Mouse (Mus musculus) limb, embryonic 13.5 days (tissue): ENCODE data around the gene Tmem251. TPM values are rescaled to one million over a fixed set of nuclear protein-coding genes. Genes with fewer than 3 reads are reported as not detected.
A peak's percentile ranks its signal among the peaks of the same experiment; 100 is the strongest.

Experiments
- ATAC-seq: fragments of 200-750 bp; cut with Nextera tagmentation; 2 replicates; pipeline ENCODE4 v1.8.0; 2017; ENCODE audit warnings: low read depth, moderate number of reproducible peaks, moderate TSS enrichment; ENCODE audit not compliant: low FRiP score
- H3K27ac ChIP-seq: fragments of 300-500 bp; sonication (generic); 2 replicates; pipeline ENCODE4 v1.5.1; 2015; ENCODE audit warnings: inconsistent platforms, mild to moderate bottlenecking, moderate library complexity
- H3K27me3 ChIP-seq: fragments of 300-500 bp; sonication (generic); 2 replicates; pipeline ENCODE4 v1.6.1; 2015; ENCODE audit warnings: mild to moderate bottlenecking, inconsistent platforms
- H3K36me3 ChIP-seq: fragments of 300-500 bp; sonication (generic); 2 replicates; pipeline ENCODE4 v1.6.1; 2015; ENCODE audit warnings: inconsistent platforms, mild to moderate bottlenecking, moderate library complexity
- H3K4me1 ChIP-seq: fragments of 300-500 bp; sonication (generic); 2 replicates; pipeline ENCODE4 v1.6.1; 2015; ENCODE audit warnings: inconsistent platforms
- H3K4me2 ChIP-seq: fragments of 300-500 bp; sonication (generic); replicated peaks from 2 replicates; pipeline ENCODE4 v1.6.1; 2015; ENCODE audit warnings: inconsistent platforms, mild to moderate bottlenecking, moderate library complexity
- H3K4me3 ChIP-seq: fragments of 300-500 bp; sonication (generic); 2 replicates; pipeline ENCODE4 v1.5.1; 2015; ENCODE audit warnings: moderate library complexity, mild to moderate bottlenecking, inconsistent platforms
- H3K9ac ChIP-seq: fragments of 300-500 bp; sonication (generic); 2 replicates; pipeline ENCODE4 v1.6.1; 2015; ENCODE audit warnings: mild to moderate bottlenecking, inconsistent platforms
- H3K9me3 ChIP-seq: fragments of 300-500 bp; sonication (generic); 2 replicates; pipeline ENCODE4 v1.6.1; 2016; ENCODE audit warnings: inconsistent platforms
- WGBS: fragments of 180-500 bp; shearing (Covaris S2); methylation state at CpG from one replicate; pipeline ENCODE4 v1.1.7; 2015; 5-methylcytosine and 5-hydroxymethylcytosine counted together
- polyA plus RNA-seq: library from polyadenylated mRNA; unstranded; fragments of >200 nt; fragmentation: Nextera tagmentation; extraction: Ambion mirVana; gene quantifications from 2 replicates; pipeline ENCODE4 v1.2.1, GENCODE M21; 2015

Gene Tmem251
- polyA plus RNA-seq, 1 experiment from 2014 or later: 10.2 TPM

- no peak for ATAC-seq
- H3K4me3 ChIP-seq: peak overlapping the region; percentile 68
- H3K27ac ChIP-seq: no peak overlapping the region
- no peaks in the 10 kb centered on the region for H3K27me3 ChIP-seq
- 39% methylated on average over 6 of the region's 6 CpGs for WGBS
- H3K4me1 ChIP-seq: peaks cover 56% of the 10 kb centered on the region
- H3K36me3 ChIP-seq: no peaks in the 10 kb centered on the region
- peak overlapping the region; percentile 13; the same call in 1 of the 2 replicates for H3K9ac ChIP-seq
- H3K9me3 ChIP-seq: no peaks in the 10 kb centered on the region
- H3K4me2 ChIP-seq: peak overlapping the region; percentile 92
These were observed 40.1 kb upstream of the Tmem251 start for GRCm38 (mm10) chr12:102703441-102703840.

DNA sequence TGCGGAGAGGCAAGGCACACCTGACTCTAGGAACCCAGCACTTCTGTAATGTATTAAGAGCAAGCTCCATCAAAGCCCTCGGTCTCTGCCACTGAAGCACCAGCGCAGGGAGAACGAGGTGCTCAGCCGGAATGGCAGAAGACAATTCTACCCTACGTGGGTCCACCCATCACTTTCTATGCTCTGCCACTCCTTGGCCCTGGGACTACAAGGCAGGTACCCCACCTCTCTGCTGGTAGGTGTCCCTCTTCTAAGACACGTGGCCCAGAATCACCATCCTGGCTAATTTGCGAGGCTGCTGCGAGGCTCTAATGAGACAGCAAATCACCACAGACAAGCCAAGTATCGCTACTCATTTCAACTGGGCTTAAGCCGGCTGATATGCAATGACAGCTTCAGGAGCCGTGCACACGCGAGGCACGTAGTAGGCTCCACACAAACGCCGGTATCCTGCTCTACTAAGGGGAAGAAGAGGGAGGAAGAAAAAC lies 39.6 kb upstream of the Tmem251 start:
- peak overlapping the region; percentile 68 for H3K4me3 ChIP-seq
- H3K27ac ChIP-seq: no peak overlapping the region
- 6% methylated on average over 17 of the region's 17 CpGs for WGBS
- no peak for ATAC-seq
- peak overlapping the region; percentile 84 for H3K9ac ChIP-seq
- H3K36me3 ChIP-seq: no peaks in the 10 kb centered on the region
- H3K4me2 ChIP-seq: peak overlapping the region; percentile 92
- H3K4me1 ChIP-seq: peaks cover 51% of the 10 kb centered on the region
- H3K27me3 ChIP-seq: no peaks in the 10 kb centered on the region
- H3K9me3 ChIP-seq: no peaks in the 10 kb centered on the region

- Histone ChIP-seq H3K4me3 (peak within 1 kb of the TSS; percentile 68), H3K4me2 (peak within 1 kb of the TSS; percentile 92), H3K27ac (peak within 1 kb of the TSS; percentile 73; the same call in 1 of the 2 replicates), H3K27me3 (no peaks in the 10 kb centered on the region), H3K36me3 (no peaks in the 10 kb centered on the region), H3K9me3 (no peaks in the 10 kb centered on the region), H3K4me1 (peaks cover 45% of the 10 kb centered on the region), H3K9ac (peak within 1 kb of the TSS; percentile 84)
- ATAC-seq: peak; percentile 91
- WGBS: under 1% methylated on average over 61 of the region's 105 CpGs
These were observed 38.9 kb upstream of the Tmem251 start, which contains the start of gene Itpk1 for GRCm38 (mm10) chr12:102704457-102705198. Gene Itpk1 (minus strand): TSS chr12:102704930.

DNA sequence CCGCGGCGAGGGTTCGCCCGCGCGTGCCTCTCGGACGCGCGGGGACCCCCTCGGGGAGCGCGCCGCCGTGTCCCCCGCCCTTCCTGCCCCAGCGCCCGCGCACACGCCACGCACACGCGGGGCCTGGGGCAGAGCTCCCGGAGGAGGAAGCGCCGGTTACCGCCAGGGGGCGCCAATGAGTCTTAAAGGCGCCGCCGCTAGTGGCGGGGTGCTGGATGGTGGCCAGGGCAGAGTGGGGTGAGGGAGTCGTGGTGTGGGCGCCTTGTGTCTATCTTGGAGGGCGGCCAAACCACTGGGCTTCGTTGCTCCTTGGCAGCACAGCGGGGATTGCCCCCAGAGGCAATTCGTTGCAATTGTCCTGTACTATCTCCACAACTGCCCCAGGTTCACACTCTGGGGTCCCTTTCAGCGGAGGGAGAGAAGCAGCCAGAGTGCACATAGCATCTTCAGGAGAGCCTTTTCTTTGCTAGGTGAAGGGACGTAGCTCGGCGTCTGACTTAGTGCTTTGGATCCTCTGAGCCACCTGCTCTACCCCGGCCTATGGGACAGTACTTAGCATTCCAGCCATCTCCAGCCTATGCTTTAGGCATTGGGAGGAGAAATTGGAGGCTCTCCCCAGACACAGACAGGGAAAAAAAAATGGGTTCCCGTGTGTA lies 38.2 kb upstream of the Tmem251 start:
- peak overlapping the region; percentile 73; the same call in 1 of the 2 replicates for H3K27ac ChIP-seq
- 2% methylated on average over 45 of the region's 45 CpGs for WGBS
- H3K9me3 ChIP-seq: no peaks in the 10 kb centered on the region
- ATAC-seq: peak; percentile 58
- H3K27me3 ChIP-seq: no peaks in the 10 kb centered on the region
- peak overlapping the region; percentile 92 for H3K4me2 ChIP-seq
- H3K4me1 ChIP-seq: peaks cover 45% of the 10 kb centered on the region
- H3K9ac ChIP-seq: peak overlapping the region; percentile 84
- H3K4me3 ChIP-seq: peak overlapping the region; percentile 68
- H3K36me3 ChIP-seq: no peaks in the 10 kb centered on the region

- H3K4me3 ChIP-seq: peak overlapping the region; percentile 68
- H3K27me3 ChIP-seq: no peaks in the 10 kb centered on the region
- peaks cover 47% of the 10 kb centered on the region for H3K4me1 ChIP-seq
- ATAC-seq: no peak
- H3K9me3 ChIP-seq: no peaks in the 10 kb centered on the region
- WGBS: 79% methylated on average over 6 of the region's 6 CpGs
- no peaks in the 10 kb centered on the region for H3K36me3 ChIP-seq
- H3K4me2 ChIP-seq: peak overlapping the region; percentile 92
- no peak overlapping the region for H3K27ac ChIP-seq
- H3K9ac ChIP-seq: no peak overlapping the region
These were observed 37.5 kb upstream of the Tmem251 start for GRCm38 (mm10) chr12:102705906-102706640.

GRCm38 (mm10) chr12:102706833-102707463 lies 36.6 kb upstream of the Tmem251 start:
- Histone ChIP-seq H3K9ac (no peak overlapping the region), H3K4me2 (no peak overlapping the region), H3K4me1 (peaks cover 47% of the 10 kb centered on the region), H3K36me3 (no peaks in the 10 kb centered on the region), H3K27me3 (no peaks in the 10 kb centered on the region), H3K27ac (no peak overlapping the region), H3K9me3 (no peaks in the 10 kb centered on the region), H3K4me3 (no peak overlapping the region)
- 77% methylated on average over 10 of the region's 10 CpGs for WGBS
- no peak for ATAC-seq

DNA sequence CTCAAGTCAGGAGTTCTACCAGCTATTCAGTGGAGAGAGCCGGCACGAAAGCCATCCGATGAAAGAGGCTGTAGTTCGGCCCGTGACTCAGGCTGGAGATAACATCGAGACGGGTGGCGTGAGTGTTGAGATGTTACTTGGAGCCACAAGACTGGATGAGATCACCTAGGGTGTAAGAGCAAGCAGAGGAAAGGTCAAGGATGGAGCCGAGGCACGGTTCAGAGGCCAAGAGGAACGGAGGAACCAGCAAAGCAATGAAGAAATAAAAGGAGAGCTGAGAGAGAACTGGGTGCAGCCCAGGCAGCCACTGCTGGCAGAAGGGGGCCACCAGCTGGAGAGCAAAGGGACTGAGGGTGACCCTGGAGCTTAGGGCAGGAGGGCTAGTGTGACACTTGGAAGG lies 35.3 kb upstream of the Tmem251 start:
- H3K9me3 ChIP-seq: no peaks in the 10 kb centered on the region
- H3K36me3 ChIP-seq: no peaks in the 10 kb centered on the region
- WGBS: 86% methylated on average over 11 of the region's 11 CpGs
- H3K4me2 ChIP-seq: no peak overlapping the region
- H3K27me3 ChIP-seq: no peaks in the 10 kb centered on the region
- no peak overlapping the region for H3K27ac ChIP-seq
- no peak for ATAC-seq
- peaks cover 40% of the 10 kb centered on the region for H3K4me1 ChIP-seq
- no peak overlapping the region for H3K4me3 ChIP-seq
- H3K9ac ChIP-seq: no peak overlapping the region

- H3K4me2 ChIP-seq: no peak overlapping the region
- no peaks in the 10 kb centered on the region for H3K27me3 ChIP-seq
- H3K36me3 ChIP-seq: no peaks in the 10 kb centered on the region
- H3K4me1 ChIP-seq: peaks cover 37% of the 10 kb centered on the region
- H3K9me3 ChIP-seq: no peaks in the 10 kb centered on the region
- no peak overlapping the region for H3K27ac ChIP-seq
- WGBS: 77% methylated on average over 5 of the region's 5 CpGs
- no peak overlapping the region for H3K9ac ChIP-seq
- no peak overlapping the region for H3K4me3 ChIP-seq
- no peak for ATAC-seq
These were observed 33.7 kb upstream of the Tmem251 start for GRCm38 (mm10) chr12:102709896-102710295.

DNA sequence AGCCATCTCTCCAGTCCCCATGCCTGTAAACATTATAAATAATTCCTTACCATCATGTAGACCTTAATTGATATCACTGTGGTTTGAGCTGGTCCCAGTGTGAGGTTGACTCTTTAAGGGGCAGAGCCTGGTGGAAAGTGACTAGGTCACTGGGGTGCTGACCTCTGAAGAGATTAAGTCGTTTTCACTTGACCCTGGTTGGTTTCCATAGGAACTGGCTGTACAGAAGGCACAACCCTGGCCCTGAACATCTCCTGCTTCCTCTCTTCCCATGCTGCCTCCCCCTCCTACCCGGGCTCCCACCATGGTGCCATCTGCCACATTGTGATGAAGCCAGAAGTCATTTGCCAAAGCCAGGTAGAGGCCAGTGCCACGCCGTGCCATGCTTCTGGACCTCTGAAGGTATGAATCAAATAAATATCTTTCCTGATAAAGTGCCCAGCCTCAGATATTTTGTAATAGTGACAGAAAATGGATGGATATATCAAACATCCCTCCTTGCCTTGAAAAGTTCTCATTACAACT lies 32.6 kb upstream of the Tmem251 start:
- 66% methylated on average over 4 of the region's 4 CpGs for WGBS
- ATAC-seq: no peak

DNA sequence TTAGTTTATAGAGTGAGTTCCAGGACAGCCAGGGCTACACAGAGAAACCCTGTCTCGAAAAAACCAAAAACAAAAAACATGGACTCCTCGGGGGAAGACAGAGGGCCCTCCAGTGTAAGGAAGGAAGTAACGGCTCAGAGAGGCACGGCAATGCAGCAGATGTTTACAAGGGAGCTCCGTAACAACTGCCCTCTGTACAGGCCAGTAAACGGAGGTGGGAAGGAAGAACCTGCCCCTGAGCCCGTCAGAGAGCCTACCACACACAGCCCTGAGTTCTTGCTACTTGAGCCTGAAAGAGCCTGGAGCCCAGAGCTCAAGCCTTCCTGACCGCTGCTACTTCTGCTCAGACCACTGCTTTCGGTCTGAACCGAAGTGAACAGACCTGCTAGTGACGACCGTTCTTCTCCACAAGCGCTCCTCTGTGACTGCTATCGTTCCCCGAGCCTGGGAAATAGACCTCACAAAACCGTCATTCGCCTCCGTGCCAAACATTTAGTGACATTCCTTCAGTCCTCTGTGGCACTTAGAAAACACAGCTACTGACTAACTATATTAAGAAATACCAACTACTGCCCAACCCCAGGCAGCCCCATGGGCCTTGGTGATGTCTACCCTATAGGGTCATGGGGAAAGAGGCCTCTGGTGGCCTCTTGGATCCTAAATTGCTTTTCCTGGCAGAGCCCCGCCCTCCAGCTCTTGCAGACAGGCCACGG lies 30.3 kb upstream of the Tmem251 start:
- Histone ChIP-seq H3K27me3 (no peaks in the 10 kb centered on the region), H3K4me1 (peaks cover 29% of the 10 kb centered on the region), H3K9me3 (no peaks in the 10 kb centered on the region), H3K36me3 (no peaks in the 10 kb centered on the region), H3K4me2 (peak overlapping the region; percentile 25; the same call in 1 of the 2 replicates), H3K27ac (peak overlapping the region; percentile 28; the same call in 1 of the 2 replicates), H3K9ac (no peak overlapping the region), H3K4me3 (no peak overlapping the region)
- 46% methylated on average over 20 of the region's 20 CpGs for WGBS
- no peak for ATAC-seq

More for the DNA sequence above, 32.6 kb upstream of the Tmem251 start:
- no peak overlapping the region for H3K27ac ChIP-seq
- H3K4me1 ChIP-seq: peaks cover 31% of the 10 kb centered on the region
- no peak overlapping the region for H3K4me2 ChIP-seq
- no peak overlapping the region for H3K9ac ChIP-seq
- H3K9me3 ChIP-seq: no peaks in the 10 kb centered on the region
- no peaks in the 10 kb centered on the region for H3K27me3 ChIP-seq
- H3K4me3 ChIP-seq: no peak overlapping the region
- H3K36me3 ChIP-seq: no peaks in the 10 kb centered on the region

DNA sequence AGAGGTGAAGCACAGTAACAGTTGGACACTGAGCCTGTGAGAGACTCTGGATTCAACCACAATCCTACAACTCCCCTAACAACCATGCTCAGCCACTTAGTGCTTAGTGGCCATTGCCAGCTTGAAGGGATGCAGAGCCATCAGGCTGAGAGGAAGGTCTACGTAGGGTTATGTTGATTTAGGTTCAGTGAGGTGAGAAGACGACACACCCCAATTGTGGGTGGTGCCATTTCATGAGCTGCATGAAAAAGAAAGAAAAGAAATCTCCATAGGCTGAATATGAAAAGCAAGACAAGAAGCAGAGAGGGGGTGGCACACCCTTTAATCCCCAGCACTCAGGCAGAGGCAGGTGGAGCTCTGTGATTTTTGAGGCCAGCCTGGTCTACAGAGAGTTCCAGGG lies 29.4 kb upstream of the Tmem251 start:
- H3K4me1 ChIP-seq: peaks cover 31% of the 10 kb centered on the region
- H3K4me3 ChIP-seq: no peak overlapping the region
- no peak overlapping the region for H3K27ac ChIP-seq
- H3K27me3 ChIP-seq: no peaks in the 10 kb centered on the region
- WGBS: 78% methylated on average over 2 of the region's 2 CpGs
- ATAC-seq: no peak
- no peak overlapping the region for H3K4me2 ChIP-seq
- no peaks in the 10 kb centered on the region for H3K9me3 ChIP-seq
- H3K36me3 ChIP-seq: no peaks in the 10 kb centered on the region
- H3K9ac ChIP-seq: no peak overlapping the region
